Mouse (Mus musculus) ES-Bruce4 (cell line): ENCODE data around the gene Snai1.

Experiments used
- CTCF ChIP-seq: IDR thresholded peaks from one replicate; pipeline ENCODE4 v1.8.1; 2011; ENCODE audit warnings: low read depth, low read length
- EP300 ChIP-seq: IDR thresholded peaks from 2 replicates; pipeline ENCODE4 v1.6.1; 2011; ENCODE audit warnings: low read depth, low read length; ENCODE audit not compliant: insufficient read depth
- POLR2A ChIP-seq: IDR thresholded peaks from one replicate; pipeline ENCODE4 v1.8.1; 2011; ENCODE audit warnings: low read length; ENCODE audit not compliant: insufficient read depth

DNA sequence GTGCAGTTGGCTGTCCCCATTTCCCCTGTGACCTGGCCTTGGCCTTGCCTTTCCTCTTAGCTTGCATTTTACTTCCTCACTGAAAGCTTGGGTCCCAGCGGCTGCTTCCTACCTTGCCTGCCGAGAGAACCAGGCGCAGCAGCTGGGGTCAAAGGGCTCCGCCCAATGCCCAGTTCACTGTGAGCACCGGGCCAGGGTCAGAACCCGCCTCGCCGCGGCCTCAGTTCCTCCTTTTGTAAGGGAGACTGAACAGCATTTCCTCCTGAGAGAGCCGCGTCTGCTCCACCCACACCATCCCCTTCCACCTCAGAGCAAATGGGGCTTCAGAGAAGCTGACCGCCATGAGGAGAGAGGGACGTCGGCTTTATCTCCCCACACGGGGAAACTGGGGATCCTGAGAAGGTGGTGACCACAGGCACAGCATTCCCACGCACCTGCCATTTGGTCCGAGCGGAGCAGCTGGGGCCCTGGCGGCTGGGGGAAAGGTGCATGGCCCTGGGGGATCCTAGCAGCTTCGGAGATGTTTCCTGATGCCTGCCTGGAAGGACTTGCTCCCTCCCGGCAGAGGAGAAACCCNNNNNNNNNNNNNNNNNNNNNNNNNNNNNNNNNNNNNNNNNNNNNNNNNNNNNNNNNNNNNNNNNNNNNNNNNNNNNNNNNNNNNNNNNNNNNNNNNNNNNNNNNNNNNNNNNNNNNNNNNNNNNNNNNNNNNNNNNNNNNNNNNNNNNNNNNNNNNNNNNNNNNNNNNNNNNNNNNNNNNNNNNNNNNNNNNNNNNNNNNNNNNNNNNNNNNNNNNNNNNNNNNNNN lies 51.0 kb downstream of the Snai1 start:
- no peak for TF ChIP-seq POLR2A
- TF ChIP-seq CTCF = no peak
- TF ChIP-seq EP300 = no peak
